Mouse (Mus musculus) layer of hippocampus, postnatal 10 days (tissue): ENCODE data around the gene Wwp2. TPM values are rescaled to one million over a fixed set of nuclear protein-coding genes. Genes with fewer than 3 reads are reported as not detected.

Source experiments
- DNase-seq, 2 experiments: peaks; one replicate each; pipeline ENCODE4 v3.0.0; 2021; ENCODE audit warnings: low spot score in 2 of 2
- total RNA-seq, 2 experiments: library from RNA; stranded (reverse); gene quantifications; 2 replicates each; pipeline ENCODE4 v1.2.3; 2021

Wwp2 gene
- total RNA-seq, 2 experiments from 2014 or later = 36.1 to 36.7 TPM

GRCm38 (mm10) chr8:107430821-107431220 lies 5.3 kb upstream of the Wwp2 start:
- no peak for DNase-seq

GRCm38 (mm10) chr8:107435421-107435961 lies 674 bp upstream of the Wwp2 start:
- no peak for DNase-seq

- no peak for DNase-seq
Observed at GRCm38 (mm10) chr8:107436841-107437421, 766 bp downstream of the Wwp2 start.

DNA sequence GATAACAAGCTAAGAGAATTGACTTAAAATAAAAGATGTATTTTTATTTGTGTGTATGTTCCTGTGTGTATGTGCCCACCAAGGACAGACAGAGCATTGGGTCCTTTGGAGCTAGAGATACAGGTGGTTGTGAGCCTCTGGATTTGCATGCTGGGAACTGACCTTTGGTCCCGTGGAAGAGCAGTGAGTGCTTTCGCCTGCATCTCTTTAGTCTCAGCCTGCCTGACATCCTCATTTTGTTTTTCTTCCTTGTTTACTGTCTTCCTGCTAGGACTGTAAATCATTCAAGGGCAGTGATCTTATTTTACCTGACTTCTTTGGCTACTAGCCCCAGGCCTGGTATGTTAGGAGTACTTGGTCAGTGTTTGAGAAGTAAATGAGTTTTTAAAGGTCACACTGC lies 1.5 kb downstream of the Wwp2 start:
- DNase-seq = no peak

DNA sequence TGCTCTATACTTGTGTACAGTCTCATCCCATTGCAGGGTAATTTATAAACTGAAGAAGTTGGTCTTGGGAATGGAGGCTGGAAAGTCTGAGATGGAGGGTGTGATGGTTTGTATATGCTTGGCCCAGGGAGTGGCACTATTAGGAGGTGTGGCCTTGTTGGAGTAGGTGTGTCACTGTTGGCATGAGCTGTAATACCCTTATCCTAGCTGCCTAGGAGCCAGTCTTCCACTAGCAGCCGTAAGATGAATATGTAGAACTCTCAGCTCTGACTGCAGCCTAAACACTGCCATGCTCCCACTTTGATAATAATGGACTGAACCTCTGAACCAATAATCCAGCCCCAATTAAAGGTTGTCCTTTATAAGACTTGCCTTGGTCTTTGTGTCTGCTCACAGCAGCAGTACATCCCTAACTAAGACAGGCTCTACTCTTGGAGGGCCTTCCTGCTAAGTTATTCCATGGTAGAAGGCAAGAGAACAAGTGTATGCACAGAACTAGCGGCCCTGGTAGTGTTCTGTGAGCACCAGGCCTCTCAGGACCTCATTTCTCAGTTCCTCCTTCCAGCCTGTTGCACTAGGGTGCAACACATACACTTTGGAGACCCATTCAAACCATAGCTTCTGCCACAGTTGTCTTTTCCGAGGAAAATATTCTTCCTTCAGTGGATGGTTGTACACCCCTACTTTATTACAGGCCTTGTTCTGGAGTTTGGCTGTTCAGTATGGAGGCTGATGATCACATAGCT lies 3.9 kb downstream of the Wwp2 start:
- no peak for DNase-seq

DNA sequence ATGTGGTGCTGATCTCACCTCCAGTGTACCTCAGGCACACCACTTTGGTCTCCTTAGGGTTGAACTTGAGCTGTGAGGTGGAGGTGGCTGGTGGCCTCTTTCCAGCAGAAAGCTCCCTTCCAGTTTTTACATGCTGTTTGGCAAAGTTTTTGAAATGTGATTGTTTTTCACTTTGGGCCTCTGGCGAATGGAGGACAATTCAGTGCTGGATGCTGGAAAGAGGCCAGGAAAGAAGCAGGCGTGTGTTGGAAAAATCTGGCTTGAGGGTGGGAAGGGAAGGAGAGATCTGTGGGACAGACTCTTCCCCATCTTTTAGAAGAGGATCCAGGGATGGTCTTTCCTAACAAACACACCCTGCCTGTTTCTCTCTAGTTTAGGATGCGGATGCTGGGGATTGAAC lies 8.5 kb downstream of the Wwp2 start:
- DNase-seq = no peak

- DNase-seq = no peak
Observed at GRCm38 (mm10) chr8:107447713-107448112, 11.5 kb downstream of the Wwp2 start.

DNA sequence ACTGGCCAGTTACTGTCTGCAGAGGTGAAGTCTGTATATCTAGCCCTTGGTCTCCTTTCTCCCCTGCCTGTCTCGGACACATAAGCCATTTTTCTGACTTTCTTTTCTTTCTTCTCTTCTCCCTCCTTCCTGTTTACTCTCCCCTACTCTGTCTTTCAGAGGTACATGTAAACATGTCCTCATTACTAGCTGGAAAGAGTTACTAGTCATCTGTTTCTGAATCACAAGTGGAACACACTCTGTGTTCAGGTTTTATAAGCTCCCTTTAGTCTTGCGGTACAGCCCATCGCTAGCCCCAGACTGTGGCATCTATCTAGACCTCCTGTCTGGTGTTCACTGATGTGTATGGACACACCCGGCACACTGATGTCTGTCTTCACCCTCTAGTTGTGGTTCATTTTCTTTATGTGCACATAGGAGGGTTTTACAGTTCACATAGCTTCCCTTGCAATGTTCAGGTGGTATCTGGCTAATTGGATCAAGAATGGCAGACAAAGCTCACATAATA lies 12.3 kb downstream of the Wwp2 start:
- DNase-seq = no peak

DNA sequence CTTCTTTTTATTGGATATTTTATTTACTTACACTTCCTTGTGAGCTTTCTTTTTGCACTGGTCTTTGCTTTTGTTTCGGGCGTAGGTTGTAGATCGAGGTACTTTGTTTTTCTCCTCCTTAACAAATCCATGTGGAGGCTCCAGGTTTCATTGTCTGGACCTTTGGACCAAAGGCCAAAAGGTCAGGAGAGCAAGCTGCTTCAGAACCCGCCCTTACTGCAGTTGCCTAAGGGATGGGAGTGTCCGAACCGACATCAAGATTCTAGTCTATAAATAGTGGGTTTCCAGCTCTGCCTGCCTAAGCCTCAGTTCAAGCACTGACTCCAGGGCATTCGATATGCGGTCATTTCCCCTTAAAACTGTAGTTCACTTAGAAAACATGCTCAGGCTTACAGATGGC lies 13.0 kb downstream of the Wwp2 start:
- DNase-seq = no peak

DNA sequence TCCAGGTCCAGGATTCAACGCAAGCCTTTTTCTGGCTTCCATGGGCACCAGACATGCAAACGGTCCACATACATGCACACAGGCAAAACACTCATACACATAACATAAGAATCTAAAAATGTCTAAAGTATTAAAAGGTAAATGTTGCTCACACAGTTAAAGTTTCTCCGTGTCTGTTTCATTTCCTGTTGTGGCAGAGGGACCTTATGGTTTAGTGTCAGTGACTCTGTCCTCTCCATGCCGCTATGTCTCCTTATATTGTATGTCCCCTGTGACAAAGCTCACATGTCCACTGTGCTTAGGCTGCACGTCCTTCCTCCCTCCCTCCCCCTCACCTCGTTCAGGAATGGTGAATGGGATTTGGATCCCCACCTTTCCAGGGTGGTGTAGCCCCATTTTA lies 13.5 kb downstream of the Wwp2 start:
- no peak for DNase-seq

- no peak for DNase-seq
Observed at GRCm38 (mm10) chr8:107451414-107452066, 15.4 kb downstream of the Wwp2 start.

DNA sequence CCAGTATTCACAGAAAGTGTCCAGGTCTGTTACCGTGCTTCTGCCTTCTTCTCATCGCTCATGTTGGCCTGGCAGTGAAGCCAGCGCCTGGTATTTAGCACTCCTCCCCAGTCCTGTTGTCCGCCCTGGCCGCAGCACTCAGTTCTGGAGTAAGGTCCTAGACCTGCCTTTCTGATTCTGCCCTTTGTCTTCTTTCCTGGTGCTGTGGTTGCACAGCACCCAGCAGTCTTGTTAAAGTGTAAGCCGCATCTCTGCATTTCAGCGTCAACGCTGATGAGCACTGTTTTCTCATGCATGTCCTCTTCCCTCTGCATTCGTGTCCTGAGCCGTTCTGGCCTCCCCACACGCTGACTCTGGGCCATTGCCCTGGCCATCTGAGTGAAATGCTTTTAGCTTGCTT lies 17.2 kb downstream of the Wwp2 start:
- no peak for DNase-seq

DNA sequence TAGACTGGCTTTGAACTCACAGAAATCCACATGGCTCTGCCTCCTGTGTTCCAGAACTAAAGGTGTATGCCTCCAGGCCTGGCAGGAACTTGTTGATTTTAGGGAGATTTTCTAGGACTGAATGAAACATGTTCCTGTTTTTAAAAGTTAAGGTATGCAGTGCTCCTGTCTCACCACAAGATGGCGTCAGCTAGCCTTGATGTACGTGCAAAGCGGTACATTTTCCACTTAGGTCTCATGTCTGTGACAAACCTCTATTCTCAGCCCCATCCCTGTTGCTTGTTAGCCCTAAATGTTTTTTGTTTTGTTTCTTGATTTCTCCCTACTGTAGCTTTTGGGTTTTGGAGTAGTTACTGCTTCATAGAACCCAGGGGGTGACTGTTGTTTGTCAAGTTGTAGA lies 19.1 kb downstream of the Wwp2 start:
- peak; percentile 50 to 63 for DNase-seq

DNA sequence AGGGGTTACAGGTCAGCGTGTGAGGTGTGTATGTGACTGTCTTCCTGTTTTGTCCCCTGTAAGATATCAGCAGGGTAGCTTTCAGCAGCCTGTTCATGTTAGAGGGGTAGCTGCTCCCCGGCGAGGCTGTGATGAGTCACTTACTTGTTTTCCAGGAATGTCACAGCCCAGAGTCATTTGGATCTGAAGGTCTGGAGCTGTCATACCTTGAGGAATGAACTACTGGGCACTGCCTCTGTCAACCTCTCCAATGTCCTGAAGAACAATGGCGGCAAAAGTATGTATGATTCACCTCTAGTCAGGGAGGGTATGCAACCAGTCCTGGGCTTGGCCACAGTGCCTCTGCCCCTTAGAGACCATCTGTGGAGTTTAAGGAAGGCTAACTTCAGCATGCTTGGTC lies 21.6 kb downstream of the Wwp2 start:
- DNase-seq = no peak

DNA sequence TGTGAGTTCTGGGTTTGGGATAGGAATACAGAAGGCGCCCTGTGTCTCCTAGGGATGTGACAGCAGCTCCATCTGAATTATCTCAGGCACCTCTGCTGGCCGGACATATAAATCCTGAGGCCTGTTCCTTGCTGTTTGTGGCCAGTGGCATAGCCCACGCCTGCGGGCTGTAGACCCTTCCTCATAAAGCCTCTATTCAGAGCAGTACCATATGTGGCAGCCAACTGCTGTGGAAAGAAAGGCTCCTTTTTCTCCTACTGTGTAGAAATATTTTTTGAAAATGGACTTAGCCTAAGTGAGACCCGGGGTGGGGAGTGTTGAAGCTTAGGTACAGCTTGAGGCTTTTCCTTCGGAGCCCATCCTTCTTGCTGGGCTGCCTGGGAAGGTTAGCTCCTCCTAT lies 22.1 kb downstream of the Wwp2 start:
- no peak for DNase-seq

DNA sequence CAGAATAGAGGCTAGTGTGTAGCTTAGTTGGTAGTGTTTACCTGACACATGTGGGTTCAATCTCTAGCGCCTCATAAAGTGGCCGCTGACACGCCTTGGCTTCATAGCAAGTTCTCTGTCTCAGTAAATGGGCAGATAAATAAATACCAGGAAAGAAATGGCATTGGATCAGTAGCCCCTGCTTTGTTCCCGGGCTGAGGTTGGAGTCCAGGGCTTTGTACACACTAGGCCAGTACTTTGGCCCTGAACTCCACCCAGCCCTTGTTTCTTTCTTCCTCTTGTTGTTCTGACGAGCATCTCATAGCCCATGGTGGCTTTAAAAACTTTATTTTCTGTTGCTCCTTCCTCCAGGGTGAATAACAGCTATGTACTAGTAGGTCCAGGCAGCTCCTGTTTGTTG lies 26.3 kb downstream of the Wwp2 start:
- DNase-seq = no peak

DNA sequence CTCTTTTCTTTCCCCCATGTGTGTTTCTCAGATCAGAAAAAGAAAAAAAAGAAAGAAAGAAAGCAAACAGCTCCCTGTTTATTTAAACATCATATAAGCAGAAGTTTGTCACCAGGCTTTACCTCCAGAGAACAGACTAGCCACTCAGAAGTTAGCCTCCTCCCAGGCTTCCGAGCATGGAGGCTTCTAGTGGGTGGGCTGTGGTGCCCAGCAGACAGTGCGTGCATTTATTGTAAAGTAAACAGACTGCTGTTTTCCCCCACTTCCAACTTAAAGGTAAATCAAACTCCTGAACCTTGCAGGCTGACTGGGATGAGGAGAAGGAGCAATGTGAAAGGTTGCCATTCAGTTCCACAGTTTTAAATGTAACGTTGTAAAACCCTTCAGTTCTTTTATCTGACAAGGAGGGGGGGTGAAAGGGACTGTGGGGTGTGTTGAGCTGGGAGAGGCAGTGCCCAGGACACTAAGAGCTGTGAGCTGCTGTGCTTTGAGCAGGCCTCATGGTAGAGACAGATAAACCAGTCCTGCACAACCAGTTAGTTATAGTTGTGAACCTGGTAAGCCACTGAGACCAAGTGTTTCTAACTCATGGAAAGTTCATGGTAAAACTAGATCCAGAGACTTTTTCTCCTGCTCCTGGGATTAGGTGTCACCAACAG lies 29.3 kb downstream of the Wwp2 start:
- DNase-seq = no peak

- no peak for DNase-seq
Observed at GRCm38 (mm10) chr8:107466642-107467041, 30.5 kb downstream of the Wwp2 start.

DNA sequence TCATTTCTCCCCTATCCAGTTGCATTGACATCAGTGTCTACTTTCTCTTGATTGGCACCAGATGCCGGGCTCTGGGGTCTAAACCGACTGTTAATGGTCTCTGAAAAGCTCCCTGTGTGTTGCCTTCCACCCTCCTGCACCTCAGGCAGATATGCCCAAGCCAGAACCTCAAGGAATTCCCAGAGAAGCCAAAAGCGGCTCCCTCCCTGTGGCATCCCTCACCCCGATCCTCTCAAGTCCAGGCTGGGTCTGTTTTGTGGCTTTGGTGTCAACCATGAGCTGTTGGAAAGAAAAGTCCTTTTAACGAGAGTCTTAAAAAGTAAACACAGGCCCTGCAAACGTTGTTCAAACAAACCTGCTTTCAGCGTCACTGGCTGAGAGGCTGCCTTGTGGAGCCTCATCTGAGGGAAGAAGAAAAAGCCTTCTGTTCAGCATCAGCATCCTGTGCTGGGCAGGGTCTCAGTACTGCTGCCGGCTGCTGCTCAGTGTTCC lies 32.7 kb downstream of the Wwp2 start:
- DNase-seq = no peak

GRCm38 (mm10) chr8:107470302-107470701 lies 34.1 kb downstream of the Wwp2 start:
- no peak for DNase-seq

GRCm38 (mm10) chr8:107472403-107473100 lies 36.4 kb downstream of the Wwp2 start:
- DNase-seq = no peak
